Mouse (Mus musculus) layer of hippocampus, adult 9-10 months (tissue): ENCODE results near the gene Tmem168.
A peak's percentile ranks its signal among the peaks of the same experiment; 100 is the strongest.

Source experiments
- DNase-seq: peaks from one replicate; pipeline ENCODE4 v3.0.0; 2022; ENCODE audit warnings: low spot score

Gene Tmem168

DNA sequence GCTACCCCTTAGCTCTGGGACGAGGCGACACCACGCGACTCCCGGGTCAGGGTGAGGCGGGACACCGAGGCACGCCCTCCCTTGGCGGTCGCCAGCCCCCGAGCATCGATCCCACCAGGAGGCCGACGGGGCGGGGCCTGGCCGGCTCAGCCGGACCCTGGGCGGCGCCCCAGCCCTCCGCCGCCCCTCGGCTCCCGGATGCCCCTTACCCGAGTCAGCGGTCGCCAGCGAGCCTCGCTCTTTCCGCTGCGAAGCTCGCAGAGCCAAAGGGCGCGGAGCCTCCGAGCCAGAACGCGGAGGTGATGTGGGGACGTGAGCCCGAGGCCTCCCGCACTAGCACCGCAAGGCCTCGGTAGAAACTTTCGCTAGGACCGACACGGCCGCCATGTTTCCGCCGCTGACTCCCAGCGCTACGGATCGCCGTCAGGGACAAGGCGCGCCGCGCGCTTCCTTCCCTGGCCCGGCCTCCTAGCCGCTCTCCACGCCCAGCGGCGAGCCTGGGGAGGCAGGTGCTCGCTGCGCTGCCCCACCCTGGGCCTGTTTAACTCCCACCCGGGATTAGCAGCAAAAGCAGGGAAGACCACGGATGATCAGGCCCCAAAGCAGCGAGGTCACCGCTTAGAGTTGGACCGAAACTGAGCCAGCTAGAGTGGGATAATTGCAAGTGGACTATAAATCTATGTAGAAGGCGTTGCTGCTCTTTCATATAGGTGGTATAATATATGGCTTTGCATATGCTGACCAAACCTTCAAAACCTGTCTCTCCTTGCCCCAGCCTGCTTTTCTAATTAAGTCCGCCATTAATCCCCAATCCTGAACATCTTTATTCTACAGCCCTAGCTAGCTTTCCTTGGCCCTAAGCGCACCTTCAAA is at the start of gene Tmem168:
Gene Tmem168, minus strand, starts transcription at position 480 of the 873 bp plus-strand sequence.
- peak; percentile 84 for DNase-seq

GRCm38 (mm10) chr6:13654081-13654480 is 46.2 kb upstream of the Tmem168 start:
- DNase-seq, result no peak

GRCm38 (mm10) chr6:13652284-13652683 is 44.4 kb upstream of the Tmem168 start:
- DNase-seq, result no peak

- no peak for DNase-seq
Observed at GRCm38 (mm10) chr6:13650854-13651253, 43.0 kb upstream of the Tmem168 start.

DNA sequence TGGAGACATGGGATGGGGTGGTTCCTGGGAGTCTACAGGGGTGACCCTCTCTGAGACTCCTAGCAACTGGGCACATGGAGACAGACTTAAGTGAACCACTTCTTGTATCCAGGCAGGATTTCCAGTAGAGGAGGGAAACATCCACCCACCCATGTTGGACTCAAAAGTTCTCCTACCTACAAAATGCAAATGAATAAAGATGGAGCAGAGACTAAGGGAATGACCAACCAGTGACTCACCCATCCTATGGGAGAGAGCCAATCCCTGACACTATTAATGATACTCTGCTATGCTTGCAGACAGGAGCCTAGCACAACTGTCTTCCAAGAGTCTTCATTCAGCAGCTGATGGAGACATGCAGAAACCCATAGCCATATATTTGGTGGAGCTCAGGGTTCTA is 40.4 kb upstream of the Tmem168 start:
- DNase-seq, result no peak

GRCm38 (mm10) chr6:13636582-13636989 is 28.7 kb upstream of the Tmem168 start:
- DNase-seq, result no peak

DNA sequence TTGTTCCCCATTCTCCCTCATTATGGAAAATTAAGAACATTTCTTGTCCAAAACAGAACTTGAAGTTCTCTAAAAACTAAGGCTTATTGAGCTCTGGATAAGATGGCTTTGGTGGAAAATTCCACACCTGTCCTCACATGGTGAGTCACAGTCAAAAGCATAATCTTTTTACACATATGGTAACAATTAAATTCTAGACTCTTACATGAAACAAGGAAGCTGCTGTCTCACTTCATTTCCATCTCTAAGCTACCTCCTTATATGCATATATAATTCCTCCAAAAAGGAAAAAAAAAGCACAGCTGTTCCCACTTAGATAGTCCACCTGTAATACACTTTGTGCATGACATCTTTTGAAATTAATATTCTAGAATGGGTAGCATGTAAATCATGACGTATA is 24.7 kb upstream of the Tmem168 start:
- no peak for DNase-seq

DNA sequence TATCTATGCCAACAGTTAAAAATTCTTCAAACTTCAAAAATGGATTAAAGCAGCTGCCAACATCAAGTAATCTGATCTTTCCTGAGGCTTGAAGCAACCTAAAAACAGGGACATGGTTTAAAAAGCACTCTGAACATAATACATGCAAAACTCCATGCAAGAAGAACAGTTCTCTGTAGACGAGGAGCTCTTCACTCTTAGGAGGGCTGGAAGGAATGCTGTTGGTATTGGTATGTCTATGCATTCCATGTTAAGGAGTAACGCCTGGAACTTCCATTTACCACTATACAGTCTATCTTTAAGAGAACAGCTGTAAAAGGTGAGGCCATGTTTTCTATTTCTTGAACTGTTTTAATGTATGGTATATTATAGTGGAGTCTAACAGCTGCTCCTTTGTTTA is 22.7 kb upstream of the Tmem168 start:
- DNase-seq, result no peak

DNA sequence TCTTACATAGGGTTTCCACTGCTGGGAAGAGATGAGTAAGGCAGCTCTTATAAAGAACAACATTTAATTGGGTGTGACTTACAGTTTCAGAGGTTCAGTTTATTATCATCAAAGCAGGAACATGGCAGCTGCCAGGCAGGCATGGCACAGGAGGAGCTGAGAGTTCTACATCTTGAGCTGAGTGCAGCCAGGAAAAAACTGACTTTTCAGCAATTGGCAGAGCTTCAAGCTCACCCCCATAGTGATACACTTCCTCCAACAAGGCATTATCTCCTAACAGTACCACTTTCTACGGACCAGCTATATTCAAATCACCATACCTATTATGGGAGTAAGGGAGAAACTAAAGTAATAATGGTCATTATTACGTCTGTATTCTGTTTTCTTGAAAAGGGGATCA is 11.7 kb upstream of the Tmem168 start:
- DNase-seq, result no peak

GRCm38 (mm10) chr6:13617110-13617509 is 9.2 kb upstream of the Tmem168 start:
- DNase-seq, result no peak

DNA sequence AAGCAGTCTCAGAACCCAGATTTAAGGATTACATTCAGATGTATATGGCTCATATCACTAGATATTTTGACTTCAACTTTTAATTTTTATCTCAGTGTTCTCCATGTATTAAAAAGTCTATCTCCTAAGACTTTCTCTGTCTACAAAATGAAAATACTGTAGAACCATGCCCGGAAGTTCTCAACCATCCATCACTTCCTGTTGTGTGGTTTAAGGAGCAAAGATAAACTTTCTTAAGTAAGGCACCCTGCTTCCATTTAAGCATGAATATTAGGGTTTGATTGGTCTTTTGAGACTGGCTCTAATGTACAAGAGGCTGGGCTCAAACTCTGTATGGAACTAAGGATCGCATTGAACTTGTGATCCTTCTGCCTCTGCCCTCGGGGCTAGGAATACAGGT is 6.7 kb upstream of the Tmem168 start:
- DNase-seq, result no peak

DNA sequence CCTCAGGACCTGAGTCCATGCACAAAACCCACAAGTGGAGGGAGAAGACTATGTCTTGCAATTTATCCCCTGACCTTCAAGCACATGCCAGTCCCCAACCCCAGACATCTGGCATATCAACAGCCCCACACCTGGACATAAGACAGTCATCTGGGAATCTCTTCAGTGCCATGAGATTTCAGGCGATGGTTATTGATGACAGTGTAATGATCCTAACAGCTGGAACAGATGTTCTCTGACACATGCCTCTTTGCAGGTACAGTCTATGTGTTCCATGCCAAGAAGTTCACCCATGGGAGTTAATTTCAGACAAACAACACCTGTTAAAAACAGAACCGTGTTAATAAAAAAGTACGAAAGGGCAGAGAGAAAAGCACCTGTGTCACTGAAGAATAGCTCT is 5.8 kb upstream of the Tmem168 start:
- DNase-seq, result no peak

- no peak for DNase-seq
Observed at GRCm38 (mm10) chr6:13610869-13611268, 3.0 kb upstream of the Tmem168 start.

GRCm38 (mm10) chr6:13609353-13610140 is 1.6 kb upstream of the Tmem168 start:
- DNase-seq, result no peak

GRCm38 (mm10) chr6:13606921-13607620 is 829 bp downstream of the Tmem168 start:
- peak; percentile 10 for DNase-seq

- no peak for DNase-seq
Observed at GRCm38 (mm10) chr6:13606394-13606793, 1.5 kb downstream of the Tmem168 start.

- DNase-seq, result no peak
Observed at GRCm38 (mm10) chr6:13603134-13603533, 4.8 kb downstream of the Tmem168 start.

GRCm38 (mm10) chr6:13601587-13601986 is 6.3 kb downstream of the Tmem168 start:
- no peak for DNase-seq

GRCm38 (mm10) chr6:13598239-13598923 is 9.5 kb downstream of the Tmem168 start:
- DNase-seq, result no peak

DNA sequence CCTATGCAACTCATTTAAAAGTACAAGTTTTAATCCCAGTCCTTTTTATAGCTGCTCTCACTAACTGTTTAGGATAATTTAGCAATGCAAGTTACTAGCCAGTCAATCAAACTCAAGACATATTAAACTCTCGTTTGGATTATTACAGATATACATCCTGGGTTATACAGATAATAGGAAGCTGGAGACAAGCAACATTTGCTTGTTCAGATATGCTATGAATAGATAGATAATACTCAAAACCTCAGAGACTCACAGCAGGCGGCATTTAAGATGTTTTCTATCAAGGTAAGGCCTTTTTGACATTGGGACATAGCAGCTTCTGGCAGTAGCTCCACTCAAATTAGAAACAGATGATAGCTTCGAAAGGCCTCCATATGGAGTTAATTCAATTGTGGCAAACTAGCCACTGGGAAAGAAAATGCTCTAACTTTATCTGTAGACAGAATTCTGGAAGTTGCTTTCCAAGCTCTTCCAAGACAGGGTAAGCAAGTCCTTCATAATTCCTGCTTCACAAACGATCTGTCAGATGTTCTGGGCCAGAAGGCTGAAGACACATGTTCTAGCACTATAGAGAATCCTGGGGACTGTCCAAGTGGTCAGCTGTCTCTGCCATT is 15.1 kb downstream of the Tmem168 start:
- DNase-seq, result no peak

GRCm38 (mm10) chr6:13586560-13586959 is 21.3 kb downstream of the Tmem168 start:
- DNase-seq, result no peak
